In genomic region chr8:105694051-105694799, GRCm38 (mm10) we compare ENCODE assay signal across 8 mouse cellular contexts. TPM values are rescaled to one million over a fixed set of nuclear protein-coding genes. Genes with fewer than 3 reads are reported as not detected.
DNase-seq lines count a peak whose midpoint lies in the region; ATAC-seq and TF ChIP-seq lines count a peak whose summit lies in the region.
"Had no signal": no experiment of that assay in that cellular context is flagged by ENCODE, and none has a peak within 500 bp of the region (broad histone marks: within the 10 kb centered on the region; RNA-seq: fewer than 3 reads in every experiment).

No protein-coding gene starts in this region.

- peak; percentile 27 for ATAC-seq in lung, embryonic 15.5 days (ENCODE audit: borderline replicate concordance, extremely low read depth, low FRiP score, low TSS enrichment)
- peak; percentile 16; the same call in 1 of the 2 replicates for ATAC-seq in heart, postnatal 0 days (ENCODE audit: insufficient read depth, low read depth)
- no peak for ATAC-seq in liver, embryonic 12.5 days
- ATAC-seq in stomach, embryonic 14.5 days (ENCODE audit: insufficient number of reproducible peaks, insufficient read depth, low FRiP score, low read depth), result 0 out of 2 replicates have a peak, but pooled peaks have one; percentile 3

- no peaks in the 10 kb centered on the region for H3K9me3 ChIP-seq in lung, embryonic 15.5 days
- 0 out of 2 replicates have a peak, but pooled peaks cover 6% of the 10 kb centered on the region for H3K9me3 ChIP-seq in heart, postnatal 0 days (replicated peaks; ENCODE audit: control insufficient read depth, low read length)
- no peaks in the 10 kb centered on the region for H3K9me3 ChIP-seq in liver, embryonic 12.5 days (replicated peaks)
- H3K9me3 ChIP-seq in stomach, embryonic 14.5 days (ENCODE audit: control insufficient read depth, low read depth, low read length), result no peaks in the 10 kb centered on the region

- peak overlapping the region; percentile 44 for H3K4me3 ChIP-seq in lung, embryonic 15.5 days
- peak overlapping the region; percentile 40 for H3K4me3 ChIP-seq in heart, postnatal 0 days (ENCODE audit: low read depth, low read length)
- H3K4me3 ChIP-seq in liver, embryonic 12.5 days, result peak overlapping the region; percentile 49
- peak overlapping the region; percentile 32 for H3K4me3 ChIP-seq in stomach, embryonic 14.5 days (ENCODE audit: low read depth, low read length)

- peak overlapping the region; percentile 88 for H3K4me2 ChIP-seq in lung, embryonic 15.5 days
- peak overlapping the region; percentile 65 for H3K4me2 ChIP-seq in heart, postnatal 0 days (ENCODE audit: low read depth, low read length)
- peak overlapping the region; percentile 85 for H3K4me2 ChIP-seq in liver, embryonic 12.5 days
- H3K4me2 ChIP-seq in stomach, embryonic 14.5 days (replicated peaks; ENCODE audit: low read depth, low read length), result peak overlapping the region; percentile 65

- TF ChIP-seq EP300 in heart, postnatal 0 days (IDR thresholded peaks at IDR 0.05; ENCODE audit: low read depth), result no peak

- peak overlapping the region; percentile 5; the same call in 1 of the 2 replicates for H3K9ac ChIP-seq in lung, embryonic 15.5 days
- H3K9ac ChIP-seq in heart, postnatal 0 days (replicated peaks; ENCODE audit: low read depth, low read length), result no peak overlapping the region
- peak overlapping the region; percentile 37; the same call in 1 of the 2 replicates for H3K9ac ChIP-seq in liver, embryonic 12.5 days
- peak overlapping the region; percentile 4; the same call in 1 of the 2 replicates for H3K9ac ChIP-seq in stomach, embryonic 14.5 days (replicated peaks; ENCODE audit: low read depth, low read length)

- no peak overlapping the region for H3K27ac ChIP-seq in lung, embryonic 15.5 days
- H3K27ac ChIP-seq in heart, postnatal 0 days (ENCODE audit: low read depth), result no peak overlapping the region
- H3K27ac ChIP-seq in liver, embryonic 12.5 days, result no peak overlapping the region
- H3K27ac ChIP-seq in stomach, embryonic 14.5 days (ENCODE audit: low read length), result no peak overlapping the region
- H3K27ac ChIP-seq: macrophage had no signal

- H3K4me1 ChIP-seq in lung, embryonic 15.5 days, result peaks cover 14% of the 10 kb centered on the region
- H3K4me1 ChIP-seq in heart, postnatal 0 days (ENCODE audit: control insufficient read depth, insufficient read depth), result peaks cover 6% of the 10 kb centered on the region
- peaks cover 26% of the 10 kb centered on the region for H3K4me1 ChIP-seq in liver, embryonic 12.5 days
- peaks cover 5% of the 10 kb centered on the region; the same call in 1 of the 2 replicates for H3K4me1 ChIP-seq in stomach, embryonic 14.5 days (ENCODE audit: control insufficient read depth, insufficient read depth, low read length)

- 10% methylated on average over 40 of the region's 40 CpGs for WGBS in lung, embryonic 15.5 days
- WGBS in heart, postnatal 0 days, result 10% methylated on average over 40 of the region's 40 CpGs
- 23% methylated on average over 40 of the region's 40 CpGs for WGBS in liver, embryonic 12.5 days (ENCODE audit: insufficient replicate concordance)
- 10% methylated on average over 39 of the region's 40 CpGs for WGBS in stomach, embryonic 14.5 days

- peaks cover 8% of the 10 kb centered on the region; the same call in 1 of the 2 replicates for H3K36me3 ChIP-seq in lung, embryonic 15.5 days
- peaks cover 24% of the 10 kb centered on the region for H3K36me3 ChIP-seq in heart, postnatal 0 days (replicated peaks; ENCODE audit: control insufficient read depth, insufficient read depth, low read length)
- H3K36me3 ChIP-seq in liver, embryonic 12.5 days, result peaks cover 25% of the 10 kb centered on the region
- peaks cover 21% of the 10 kb centered on the region for H3K36me3 ChIP-seq in stomach, embryonic 14.5 days (ENCODE audit: control insufficient read depth, insufficient read depth, low read length)

- TF ChIP-seq CTCF in heart, postnatal 0 days (IDR thresholded peaks at IDR 0.05; ENCODE audit: low read depth), result no peak; the same call in 1 of the 2 replicates

- no peak for DNase-seq in lung, postnatal 14 days
- peak; percentile 83 to 88 for DNase-seq in cerebellum, postnatal 14 days
- DNase-seq in heart, postnatal 0 days (ENCODE audit: low spot score), result no peak
- DNase-seq in gastrocnemius, postnatal 4 days (ENCODE audit: low spot score in 2 of 2), result no peak

- no peaks in the 10 kb centered on the region; the same call in 1 of the 2 replicates for H3K27me3 ChIP-seq in lung, embryonic 15.5 days
- peaks cover 19% of the 10 kb centered on the region; the same call in 1 of the 2 replicates for H3K27me3 ChIP-seq in heart, postnatal 0 days (ENCODE audit: control insufficient read depth, insufficient read depth, low read length)
- H3K27me3 ChIP-seq in liver, embryonic 12.5 days (replicated peaks), result peaks cover 21% of the 10 kb centered on the region
- no peaks in the 10 kb centered on the region for H3K27me3 ChIP-seq in stomach, embryonic 14.5 days (ENCODE audit: control insufficient read depth, insufficient read depth, low read length)

RNA-seq across cellular contexts. Expression of gene Acd, which starts 6.7 kb away (rescaled TPM):
- 61.7 and 66.5 TPM in 2 replicates for polyA plus RNA-seq in lung, embryonic 15.5 days (2015; fragmentation: Nextera tagmentation; extraction: Ambion mirVana)
- 8.7 and 12.8 TPM in 2 replicates for total RNA-seq in heart, postnatal 0 days (2014; rRNA removed; ENCODE audit: low replicate concordance)
- 29.1 and 32.1 TPM in 2 replicates for polyA plus RNA-seq in heart, postnatal 0 days (2015; fragmentation: Nextera tagmentation; extraction: Ambion mirVana)
- 32.3 and 34.1 TPM in 2 replicates for polyA plus RNA-seq in liver, embryonic 12.5 days (2016; fragmentation: Nextera tagmentation; extraction: Ambion mirVana)
- 59.0 and 63.5 TPM in 2 replicates for polyA plus RNA-seq in stomach, embryonic 14.5 days (2014; fragmentation: Nextera tagmentation; extraction: Ambion mirVana)
- 10 to 100 TPM; 23.1 to 24.0 TPM for total RNA-seq in gastrocnemius, postnatal 4 days (2021)

RNA-seq across cellular contexts. Expression of gene Pard6a, which starts 6.7 kb away (rescaled TPM):
- 16.3 and 17.6 TPM in 2 replicates for polyA plus RNA-seq in lung, embryonic 15.5 days (2015; fragmentation: Nextera tagmentation; extraction: Ambion mirVana)
- total RNA-seq in heart, postnatal 0 days (2014; rRNA removed; ENCODE audit: low replicate concordance), result 14.0 and 15.5 TPM in 2 replicates
- 16.7 and 18.5 TPM in 2 replicates for polyA plus RNA-seq in heart, postnatal 0 days (2015; fragmentation: Nextera tagmentation; extraction: Ambion mirVana)
- polyA plus RNA-seq in liver, embryonic 12.5 days (2016; fragmentation: Nextera tagmentation; extraction: Ambion mirVana), result 9.2 and 10.8 TPM in 2 replicates
- polyA plus RNA-seq in stomach, embryonic 14.5 days (2014; fragmentation: Nextera tagmentation; extraction: Ambion mirVana), result 15.9 and 18.0 TPM in 2 replicates
- 1 to 10 TPM; 7.4 to 7.5 TPM for total RNA-seq in gastrocnemius, postnatal 4 days (2021)

RNA-seq across cellular contexts. Expression of gene Carmil2, which starts 8.2 kb away (rescaled TPM):
- 0.77 and 1.4 TPM in 2 replicates for polyA plus RNA-seq in lung, embryonic 15.5 days (2015; fragmentation: Nextera tagmentation; extraction: Ambion mirVana)
- 1.3 and 1.4 TPM in 2 replicates for total RNA-seq in heart, postnatal 0 days (2014; rRNA removed; ENCODE audit: low replicate concordance)
- polyA plus RNA-seq in heart, postnatal 0 days (2015; fragmentation: Nextera tagmentation; extraction: Ambion mirVana), result 0.05 and 0.10 TPM in 2 replicates
- polyA plus RNA-seq in liver, embryonic 12.5 days (2016; fragmentation: Nextera tagmentation; extraction: Ambion mirVana), result 0.86 TPM in 2 replicates
- polyA plus RNA-seq in stomach, embryonic 14.5 days (2014; fragmentation: Nextera tagmentation; extraction: Ambion mirVana), result 1.0 and 1.1 TPM in 2 replicates
- total RNA-seq in gastrocnemius, postnatal 4 days (2021), result under 1 TPM; 0.26 to 0.74 TPM
- polyA plus RNA-seq: macrophage had no signal

RNA-seq across cellular contexts. Expression of gene 4933405L10Rik, which starts 13.2 kb away (rescaled TPM):
- 0.17 TPM in 1 of 2 replicates, not detected in the other for polyA plus RNA-seq in lung, embryonic 15.5 days (2015; fragmentation: Nextera tagmentation; extraction: Ambion mirVana)
- total RNA-seq in heart, postnatal 0 days (2014; rRNA removed; ENCODE audit: low replicate concordance), result not detected in 2 replicates
- not detected in 2 replicates for polyA plus RNA-seq in heart, postnatal 0 days (2015; fragmentation: Nextera tagmentation; extraction: Ambion mirVana)
- 0.23 TPM in 1 of 2 replicates, not detected in the other for polyA plus RNA-seq in liver, embryonic 12.5 days (2016; fragmentation: Nextera tagmentation; extraction: Ambion mirVana)
- not detected in 2 replicates for polyA plus RNA-seq in stomach, embryonic 14.5 days (2014; fragmentation: Nextera tagmentation; extraction: Ambion mirVana)
- not detected for total RNA-seq in gastrocnemius, postnatal 4 days (2021)
- polyA plus RNA-seq: macrophage had no signal

RNA-seq across cellular contexts. Expression of gene Enkd1, which starts 13.8 kb away (rescaled TPM):
- 27.3 and 28.9 TPM in 2 replicates for polyA plus RNA-seq in lung, embryonic 15.5 days (2015; fragmentation: Nextera tagmentation; extraction: Ambion mirVana)
- total RNA-seq in heart, postnatal 0 days (2014; rRNA removed; ENCODE audit: low replicate concordance), result 1.1 and 11.1 TPM in 2 replicates
- 4.0 and 5.9 TPM in 2 replicates for polyA plus RNA-seq in heart, postnatal 0 days (2015; fragmentation: Nextera tagmentation; extraction: Ambion mirVana)
- 11.2 and 12.4 TPM in 2 replicates for polyA plus RNA-seq in liver, embryonic 12.5 days (2016; fragmentation: Nextera tagmentation; extraction: Ambion mirVana)
- polyA plus RNA-seq in stomach, embryonic 14.5 days (2014; fragmentation: Nextera tagmentation; extraction: Ambion mirVana), result 22.5 and 26.5 TPM in 2 replicates
- 1 to 10 TPM; 4.4 to 5.1 TPM for total RNA-seq in gastrocnemius, postnatal 4 days (2021)

Comparison
In these comparisons a context has a peak if more than half of its experiments do, and no peak if none do; other contexts are left out.
1. DNase-seq: peak in cerebellum, postnatal 14 days (2 of 2); none in lung, postnatal 14 days (single experiment), heart, postnatal 0 days (single experiment) and gastrocnemius, postnatal 4 days (0 of 2).
2. Peak in every context shown above with its lines, with median percentiles within 50 percentile points of each other: H3K4me2 ChIP-seq and H3K4me3 ChIP-seq.